Mouse (Mus musculus): ENCODE results near the gene Lmnb2.

The Lmnb2 gene

GRCm38 (mm10) chr10:80929299-80930226, 11.5 kb upstream of the Lmnb2 start, which contains the start of gene Gadd45b:
Gene Gadd45b (plus strand): TSS chr10:80930073.
- peak; percentile 99 to 100 for DNase-seq (ENCODE audit: low spot score in 2 of 2)

- DNase-seq (ENCODE audit: low spot score in 2 of 2), result peak; percentile 87 to 92
Measured at GRCm38 (mm10) chr10:80928586-80929298, 10.7 kb upstream of the Lmnb2 start.

GRCm38 (mm10) chr10:80925472-80925871, 7.4 kb upstream of the Lmnb2 start:
- DNase-seq (ENCODE audit: low spot score in 2 of 2), result no peak

- DNase-seq (ENCODE audit: low spot score in 2 of 2), result no peak
Measured at GRCm38 (mm10) chr10:80921923-80922322, 3.9 kb upstream of the Lmnb2 start.

- no peak for DNase-seq (ENCODE audit: low spot score in 2 of 2)
Measured at GRCm38 (mm10) chr10:80917336-80917778, 688 bp downstream of the Lmnb2 start.

GRCm38 (mm10) chr10:80915736-80916135, 2.3 kb downstream of the Lmnb2 start:
- DNase-seq (ENCODE audit: low spot score in 2 of 2), result no peak

GRCm38 (mm10) chr10:80915260-80915659, 2.8 kb downstream of the Lmnb2 start:
- DNase-seq (ENCODE audit: low spot score in 2 of 2), result no peak

GRCm38 (mm10) chr10:80914253-80914656, 3.8 kb downstream of the Lmnb2 start:
- no peak for DNase-seq (ENCODE audit: low spot score in 2 of 2)

- DNase-seq (ENCODE audit: low spot score in 2 of 2), result no peak
Measured at GRCm38 (mm10) chr10:80913364-80914011, 4.6 kb downstream of the Lmnb2 start.

GRCm38 (mm10) chr10:80911891-80912290, 6.2 kb downstream of the Lmnb2 start:
- no peak for DNase-seq (ENCODE audit: low spot score in 2 of 2)

- no peak for DNase-seq (ENCODE audit: low spot score in 2 of 2)
Measured at GRCm38 (mm10) chr10:80911354-80911753, 6.7 kb downstream of the Lmnb2 start.

GRCm38 (mm10) chr10:80909375-80910162, 8.5 kb downstream of the Lmnb2 start:
- DNase-seq (ENCODE audit: low spot score in 2 of 2), result no peak

GRCm38 (mm10) chr10:80904709-80905108, 13.3 kb downstream of the Lmnb2 start:
- no peak for DNase-seq (ENCODE audit: low spot score in 2 of 2)

GRCm38 (mm10) chr10:80904004-80904693, 13.9 kb downstream of the Lmnb2 start:
- no peak for DNase-seq (ENCODE audit: low spot score in 2 of 2)

- no peak for DNase-seq (ENCODE audit: low spot score in 2 of 2)
Measured at GRCm38 (mm10) chr10:80903282-80903681, 14.8 kb downstream of the Lmnb2 start.

GRCm38 (mm10) chr10:80902273-80902940, 15.6 kb downstream of the Lmnb2 start:
- no peak for DNase-seq (ENCODE audit: low spot score in 2 of 2)

GRCm38 (mm10) chr10:80901409-80902272, 16.4 kb downstream of the Lmnb2 start:
- no peak for DNase-seq (ENCODE audit: low spot score in 2 of 2)

- DNase-seq (ENCODE audit: low spot score in 2 of 2), result peak; percentile 96 to 98
Measured at GRCm38 (mm10) chr10:80900318-80901247, 17.5 kb downstream of the Lmnb2 start, which contains the start of gene Timm13. Gene Timm13 (minus strand): TSS chr10:80900969.
